In genomic region chr4:133007513-133008380, GRCm38 (mm10) we compare ENCODE assay signal across 9 mouse cellular contexts. TPM values are rescaled to one million over a fixed set of nuclear protein-coding genes. Genes with fewer than 3 reads are reported as not detected.
DNase-seq lines count a peak whose midpoint lies in the region; ATAC-seq lines count a peak whose summit lies in the region.
"Had no signal": no experiment of that assay in that cellular context is flagged by ENCODE, and none has a peak within 500 bp of the region (broad histone marks: within the 10 kb centered on the region; RNA-seq: fewer than 3 reads in every experiment).

No protein-coding gene starts in this region.

- peaks cover 18% of the 10 kb centered on the region for H3K27me3 ChIP-seq in hindbrain, embryonic 11.5 days (ENCODE audit: control insufficient read depth, insufficient read depth, low read length)
- peaks cover 16% of the 10 kb centered on the region for H3K27me3 ChIP-seq in hindbrain, embryonic 14.5 days (ENCODE audit: control insufficient read depth, insufficient read depth, low read length)
- H3K27me3 ChIP-seq in kidney, embryonic 14.5 days (ENCODE audit: control insufficient read depth, insufficient read depth, low read length) = no peaks in the 10 kb centered on the region

- WGBS in hindbrain, embryonic 11.5 days = 25% methylated on average over 15 of the region's 15 CpGs
- 33% methylated on average over 15 of the region's 15 CpGs for WGBS in hindbrain, embryonic 14.5 days
- WGBS in kidney, embryonic 14.5 days = 13% methylated on average over 15 of the region's 15 CpGs

- H3K9me3 ChIP-seq in hindbrain, embryonic 11.5 days (ENCODE audit: control insufficient read depth, low read length) = no peaks in the 10 kb centered on the region
- no peaks in the 10 kb centered on the region for H3K9me3 ChIP-seq in hindbrain, embryonic 14.5 days (ENCODE audit: control insufficient read depth, low read length)
- no peaks in the 10 kb centered on the region for H3K9me3 ChIP-seq in kidney, embryonic 14.5 days (ENCODE audit: control insufficient read depth, low read length)

- peak; percentile 27 for DNase-seq in hindbrain, embryonic 11.5 days (ENCODE audit: low spot score)
- no peak for DNase-seq in hindbrain, embryonic 14.5 days (ENCODE audit: low spot score)
- peak; percentile 93 for DNase-seq in embryo, embryonic 9.5 days (ENCODE audit: extremely low spot score)
- no peak for DNase-seq in spleen, postnatal 4 days (ENCODE audit: low spot score in 2 of 2)
- DNase-seq in retina, embryonic 14.5 days (ENCODE audit: low spot score) = no peak
- DNase-seq: cerebellum, postnatal 36 days had no signal

- H3K9ac ChIP-seq in hindbrain, embryonic 11.5 days (ENCODE audit: low read depth, low read length) = no peak overlapping the region
- no peak overlapping the region for H3K9ac ChIP-seq in hindbrain, embryonic 14.5 days
- no peak overlapping the region for H3K9ac ChIP-seq in kidney, embryonic 14.5 days (ENCODE audit: low read depth, low read length)

- H3K4me2 ChIP-seq in hindbrain, embryonic 11.5 days (replicated peaks; ENCODE audit: low read depth, low read length) = no peak overlapping the region
- H3K4me2 ChIP-seq in hindbrain, embryonic 14.5 days (replicated peaks) = no peak overlapping the region
- H3K4me2 ChIP-seq in kidney, embryonic 14.5 days (replicated peaks; ENCODE audit: low read depth, low read length) = no peak overlapping the region

- ATAC-seq in hindbrain, embryonic 11.5 days (ENCODE audit: low FRiP score) = no peak
- no peak for ATAC-seq in hindbrain, embryonic 14.5 days (ENCODE audit: low FRiP score)
- ATAC-seq in kidney, embryonic 14.5 days (ENCODE audit: low FRiP score, low TSS enrichment) = no peak
- ATAC-seq in megakaryocyte progenitor cell, adult 5-6 weeks (replicated peaks; ENCODE audit: poor library complexity) = peak; percentile 53

- H3K4me1 ChIP-seq in hindbrain, embryonic 11.5 days (replicated peaks; ENCODE audit: control insufficient read depth, insufficient read depth, low read length) = peaks cover 4% of the 10 kb centered on the region
- peaks cover 7% of the 10 kb centered on the region; the same call in 1 of the 2 replicates for H3K4me1 ChIP-seq in hindbrain, embryonic 14.5 days (replicated peaks; ENCODE audit: control insufficient read depth, insufficient read depth, low read length)
- peaks cover 14% of the 10 kb centered on the region for H3K4me1 ChIP-seq in kidney, embryonic 14.5 days (ENCODE audit: control insufficient read depth, insufficient read depth, low read length)

- no peaks in the 10 kb centered on the region for H3K36me3 ChIP-seq in hindbrain, embryonic 11.5 days (ENCODE audit: control insufficient read depth, insufficient read depth, low read length)
- H3K36me3 ChIP-seq in hindbrain, embryonic 14.5 days (replicated peaks; ENCODE audit: control insufficient read depth, insufficient read depth) = no peaks in the 10 kb centered on the region
- no peaks in the 10 kb centered on the region for H3K36me3 ChIP-seq in kidney, embryonic 14.5 days (ENCODE audit: control insufficient read depth, insufficient read depth, low read length)

- no peak overlapping the region for H3K27ac ChIP-seq in hindbrain, embryonic 11.5 days (ENCODE audit: low read depth, low read length)
- no peak overlapping the region for H3K27ac ChIP-seq in hindbrain, embryonic 14.5 days
- H3K27ac ChIP-seq in kidney, embryonic 14.5 days (ENCODE audit: low read depth, low read length) = peak overlapping the region; percentile 37; the same call in 1 of the 2 replicates
- H3K27ac ChIP-seq: left cerebral cortex, adult 2 months had no signal

- H3K4me3 ChIP-seq in hindbrain, embryonic 11.5 days (ENCODE audit: low read depth, low read length) = no peak overlapping the region
- H3K4me3 ChIP-seq in hindbrain, embryonic 14.5 days (replicated peaks; ENCODE audit: low read length) = no peak overlapping the region
- H3K4me3 ChIP-seq in kidney, embryonic 14.5 days (ENCODE audit: low read length) = no peak overlapping the region
- H3K4me3 ChIP-seq: left cerebral cortex, adult 2 months had no signal

RNA-seq across cellular contexts. Expression of gene Ahdc1, which starts 3.3 kb away (rescaled TPM):
- polyA plus RNA-seq in hindbrain, embryonic 11.5 days (2014; fragmentation: Nextera tagmentation; extraction: Ambion mirVana) = 6.8 and 9.0 TPM in 2 replicates
- 12.9 and 13.4 TPM in 2 replicates for polyA plus RNA-seq in hindbrain, embryonic 14.5 days (2014; fragmentation: Nextera tagmentation; extraction: Ambion mirVana)
- 11.3 and 12.1 TPM in 2 replicates for polyA plus RNA-seq in kidney, embryonic 14.5 days (2014; fragmentation: Nextera tagmentation; extraction: Ambion mirVana)
- 4.1 and 5.3 TPM in 2 replicates for total RNA-seq in megakaryocyte progenitor cell, adult 5-6 weeks (2015)
- total RNA-seq in megakaryocyte progenitor cell, adult 5-6 weeks (2017) = 0.81 and 3.8 TPM in 2 replicates

RNA-seq across cellular contexts. Expression of gene Fgr, which starts 33.9 kb away (rescaled TPM):
- polyA plus RNA-seq in hindbrain, embryonic 11.5 days (2014; fragmentation: Nextera tagmentation; extraction: Ambion mirVana) = 0.08 and 0.34 TPM in 2 replicates
- polyA plus RNA-seq in hindbrain, embryonic 14.5 days (2014; fragmentation: Nextera tagmentation; extraction: Ambion mirVana) = 0.14 and 0.17 TPM in 2 replicates
- polyA plus RNA-seq in kidney, embryonic 14.5 days (2014; fragmentation: Nextera tagmentation; extraction: Ambion mirVana) = 0.23 and 0.45 TPM in 2 replicates
- total RNA-seq in megakaryocyte progenitor cell, adult 5-6 weeks (2015) = 3.2 and 3.4 TPM in 2 replicates
- total RNA-seq in megakaryocyte progenitor cell, adult 5-6 weeks (2017) = 2.5 and 3.0 TPM in 2 replicates

Comparison
In these comparisons a context has a peak if more than half of its experiments do, and no peak if none do; other contexts are left out.
1. DNase-seq: peak in hindbrain, embryonic 11.5 days (single experiment) and embryo, embryonic 9.5 days (single experiment); none in hindbrain, embryonic 14.5 days (single experiment), spleen, postnatal 4 days (0 of 2) and retina, embryonic 14.5 days (single experiment).